Mouse (Mus musculus) liver, adult 2 months (tissue): ENCODE results near the gene Hip1. TPM values are rescaled to one million over a fixed set of nuclear protein-coding genes. Genes with fewer than 3 reads are reported as not detected.
A peak's percentile ranks its signal among the peaks of the same experiment; 100 is the strongest.

Experiments used
- DNase-seq: peaks from one replicate; pipeline ENCODE4 v3.0.0-alpha.2; 2011; ENCODE audit warnings: low read depth, low spot score; ENCODE audit errors: extremely low read depth
- H3K27ac ChIP-seq: fragments of 200-500 bp; replicated peaks from 2 replicates; pipeline ENCODE4 v1.5.1; 2012; ENCODE audit warnings: low read depth, mild to moderate bottlenecking, control low read depth, inconsistent platforms, low read length; ENCODE audit not compliant: insufficient read depth
- H3K27me3 ChIP-seq: fragments of 200-500 bp; 2 replicates; pipeline ENCODE4 v1.6.1; 2012; ENCODE audit warnings: mild to moderate bottlenecking, moderate library complexity, low read length, inconsistent platforms; ENCODE audit not compliant: control insufficient read depth, insufficient read depth
- H3K36me3 ChIP-seq: fragments of 200-500 bp; 2 replicates; pipeline ENCODE4 v1.6.1; 2012; ENCODE audit warnings: low read length, inconsistent platforms; ENCODE audit not compliant: control insufficient read depth, insufficient read depth
- H3K4me1 ChIP-seq: fragments of 200-500 bp; 2 replicates; pipeline ENCODE4 v1.6.1; 2011; ENCODE audit warnings: low read length; ENCODE audit not compliant: control insufficient read depth, insufficient read depth
- H3K4me3 ChIP-seq: fragments of 200-500 bp; 2 replicates; pipeline ENCODE4 v1.5.1; 2011; ENCODE audit warnings: low read depth, mild to moderate bottlenecking, control low read depth, low read length, moderate library complexity; ENCODE audit not compliant: insufficient read depth
- H3K79me2 ChIP-seq: fragments of 200-500 bp; 2 replicates; pipeline ENCODE4 v1.6.1; 2012; ENCODE audit warnings: inconsistent platforms, mild to moderate bottlenecking, low read length, moderate library complexity; ENCODE audit not compliant: control insufficient read depth, insufficient read depth
- H3K9ac ChIP-seq: fragments of 200-500 bp; 2 replicates; pipeline ENCODE4 v1.6.1; 2012; ENCODE audit warnings: low read depth, mild to moderate bottlenecking, control low read depth, inconsistent platforms, low read length
- CTCF ChIP-seq: fragments of 200-500 bp; IDR thresholded peaks from 2 replicates; pipeline ENCODE4 v1.5.1; 2011; ENCODE audit warnings: low read depth, low read length, control low read depth
- POLR2A ChIP-seq: fragments of 200-500 bp; IDR thresholded peaks from 2 replicates; pipeline ENCODE4 v1.6.1; 2011; ENCODE audit warnings: low read length, control low read depth; ENCODE audit not compliant: insufficient read depth; ENCODE audit errors: extremely low read depth
- WGBS: fragments of 180-500 bp; shearing (Covaris S2); methylation state at CpG from one replicate; pipeline ENCODE4 v1.1.7; 2018; 5-methylcytosine and 5-hydroxymethylcytosine counted together
- polyA plus RNA-seq: library from polyadenylated mRNA; depleted of rRNA; stranded (reverse); fragments of >200 nt; gene quantifications from 2 replicates; pipeline ENCODE4 v1.2.3, GENCODE M21; 2012
- total RNA-seq: library from RNA; depleted of rRNA; stranded (reverse); fragments of >200 nt; gene quantifications from 2 replicates; pipeline ENCODE4 v1.2.3, GENCODE M21; 2014

The Hip1 gene
- total and polyA plus RNA-seq, 2 experiments: 3.1 to 3.2 TPM

DNA sequence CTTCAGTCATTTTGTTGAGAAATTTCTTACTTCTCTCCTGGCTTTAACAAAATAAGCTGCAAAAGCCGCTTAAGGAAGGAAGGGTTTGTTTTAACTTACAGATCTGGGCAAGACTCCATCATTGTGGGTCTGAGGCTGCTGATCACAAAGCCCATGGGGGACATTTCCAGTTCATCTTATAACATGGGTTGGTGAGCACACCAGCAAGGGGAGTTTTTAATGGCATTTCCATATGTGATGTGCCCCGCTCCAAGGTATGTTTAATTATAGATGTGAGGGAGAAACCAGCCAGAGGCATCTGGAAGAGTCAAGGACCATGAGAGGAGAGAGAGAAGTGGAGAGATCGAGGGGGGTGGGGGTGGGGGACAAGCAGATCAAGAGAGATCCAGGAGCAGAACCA lies 12.8 kb upstream of the Hip1 start:
- Histone ChIP-seq H3K4me3 (no peak overlapping the region), H3K9ac (no peak overlapping the region), H3K36me3 (no peaks in the 10 kb centered on the region), H3K4me1 (no peaks in the 10 kb centered on the region), H3K27ac (no peak overlapping the region), H3K79me2 (no peaks in the 10 kb centered on the region), H3K27me3 (no peaks in the 10 kb centered on the region)
- no peak for DNase-seq
- TF ChIP-seq CTCF (no peak), POLR2A (no peak)
- WGBS: 71% methylated on average over 3 of the region's 3 CpGs

DNA sequence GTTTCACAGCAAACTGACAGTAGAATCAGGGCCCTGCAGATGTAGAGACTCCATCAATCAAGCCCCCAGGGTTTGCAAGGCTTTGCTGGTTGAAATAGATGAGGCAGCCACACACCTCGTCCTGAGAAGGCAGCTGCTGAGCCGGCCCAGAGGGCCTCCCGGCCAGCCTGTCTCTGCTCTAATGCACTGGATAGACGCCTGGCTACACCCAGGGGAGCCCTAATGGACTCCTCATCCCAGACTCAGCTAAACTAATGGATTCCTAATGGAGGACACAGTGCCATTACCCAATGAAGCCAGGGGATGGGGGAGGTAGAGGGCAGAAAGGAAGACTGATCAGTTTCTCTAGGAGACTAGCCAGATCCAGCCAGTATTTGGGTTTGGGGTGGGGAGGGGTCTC lies 12.1 kb upstream of the Hip1 start:
- 61% methylated on average over 4 of the region's 4 CpGs for WGBS
- Histone ChIP-seq H3K4me1 (no peaks in the 10 kb centered on the region), H3K27ac (no peak overlapping the region), H3K4me3 (no peak overlapping the region), H3K36me3 (no peaks in the 10 kb centered on the region), H3K27me3 (no peaks in the 10 kb centered on the region), H3K9ac (no peak overlapping the region), H3K79me2 (no peaks in the 10 kb centered on the region)
- no peak for TF ChIP-seq POLR2A
- no peak for TF ChIP-seq CTCF
- DNase-seq: no peak

- Histone ChIP-seq H3K4me3 (no peak overlapping the region), H3K27me3 (no peaks in the 10 kb centered on the region), H3K4me1 (no peaks in the 10 kb centered on the region), H3K9ac (no peak overlapping the region), H3K27ac (no peak overlapping the region), H3K79me2 (no peaks in the 10 kb centered on the region), H3K36me3 (no peaks in the 10 kb centered on the region)
- WGBS: 96% methylated on average over 3 of the region's 4 CpGs
- no peak for DNase-seq
- TF ChIP-seq POLR2A: no peak
- no peak for TF ChIP-seq CTCF
These were observed 11.3 kb upstream of the Hip1 start for GRCm38 (mm10) chr5:135556259-135556658.

DNA sequence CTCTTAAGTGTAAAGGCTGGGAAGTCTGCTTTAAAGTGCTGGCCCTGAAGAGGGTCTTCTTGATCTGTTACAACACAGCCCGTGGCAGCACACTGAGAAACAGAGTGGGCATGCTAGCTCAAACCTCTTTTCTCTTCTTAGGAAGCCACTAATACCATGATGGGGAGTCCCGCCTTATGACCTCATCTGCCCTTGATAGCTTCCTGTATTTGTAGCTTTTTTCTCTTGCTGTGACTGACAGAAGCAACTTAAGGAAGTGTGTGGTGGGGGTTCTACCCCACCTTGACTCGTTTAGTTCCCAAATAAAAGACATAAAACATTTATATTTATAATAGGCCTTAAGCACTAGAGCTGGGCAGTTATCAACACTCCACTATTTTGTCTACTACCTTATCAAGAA lies 6.7 kb upstream of the Hip1 start:
- DNase-seq: peak; percentile 8
- Histone ChIP-seq H3K27me3 (no peaks in the 10 kb centered on the region), H3K27ac (no peak overlapping the region), H3K4me3 (no peak overlapping the region), H3K4me1 (no peaks in the 10 kb centered on the region), H3K9ac (no peak overlapping the region), H3K36me3 (no peaks in the 10 kb centered on the region), H3K79me2 (no peaks in the 10 kb centered on the region)
- 73% methylated on average over 3 of the region's 3 CpGs for whole genome bisulfite sequencing
- no peak for TF ChIP-seq CTCF
- no peak for TF ChIP-seq POLR2A

GRCm38 (mm10) chr5:135550910-135551309 lies 6.0 kb upstream of the Hip1 start:
- H3K27ac ChIP-seq: no peak overlapping the region
- TF ChIP-seq POLR2A: no peak
- TF ChIP-seq CTCF: peak; percentile 9; the same call in 1 of the 2 replicates
- H3K27me3 ChIP-seq: no peaks in the 10 kb centered on the region
- H3K9ac ChIP-seq: no peak overlapping the region
- WGBS: 29% methylated on average over 3 of the region's 3 CpGs
- DNase-seq: no peak
- no peaks in the 10 kb centered on the region for H3K4me1 ChIP-seq
- no peaks in the 10 kb centered on the region for H3K36me3 ChIP-seq
- H3K79me2 ChIP-seq: no peaks in the 10 kb centered on the region
- H3K4me3 ChIP-seq: no peak overlapping the region

GRCm38 (mm10) chr5:135547990-135548389 lies 3.1 kb upstream of the Hip1 start:
- H3K9ac ChIP-seq: no peak overlapping the region
- no peaks in the 10 kb centered on the region for H3K79me2 ChIP-seq
- no peak overlapping the region for H3K27ac ChIP-seq
- H3K4me3 ChIP-seq: no peak overlapping the region
- no peaks in the 10 kb centered on the region for H3K27me3 ChIP-seq
- no peaks in the 10 kb centered on the region for H3K36me3 ChIP-seq
- TF ChIP-seq POLR2A (no peak), CTCF (no peak)
- WGBS: 85% methylated on average over 2 of the region's 2 CpGs
- DNase-seq: no peak
- H3K4me1 ChIP-seq: no peaks in the 10 kb centered on the region
